Mouse (Mus musculus) heart, adult 2 months (tissue): ENCODE data around the gene C1qa. TPM values are rescaled to one million over a fixed set of nuclear protein-coding genes. Genes with fewer than 3 reads are reported as not detected.
A peak's percentile ranks its signal among the peaks of the same experiment; 100 is the strongest.

ENCODE experiments used
- DNase-seq, 2 experiments: peaks; one replicate each; pipeline ENCODE4 v3.0.0; 2021
- H3K27ac ChIP-seq: fragments of 200-600 bp; 2 replicates; pipeline ENCODE4 v1.8.1; 2022
- H3K27me3 ChIP-seq: fragments of 200-500 bp; 2 replicates; pipeline ENCODE4 v1.6.1; 2012; ENCODE audit warnings: mild to moderate bottlenecking, low read length, inconsistent platforms, mixed read lengths; ENCODE audit not compliant: control insufficient read depth, insufficient read depth
- H3K36me3 ChIP-seq: fragments of 200-500 bp; 2 replicates; pipeline ENCODE4 v1.6.1; 2012; ENCODE audit warnings: low read length, inconsistent platforms; ENCODE audit not compliant: control insufficient read depth, insufficient read depth
- H3K4me1 ChIP-seq: fragments of 200-500 bp; 2 replicates; pipeline ENCODE4 v1.6.1; 2011; ENCODE audit warnings: low read length; ENCODE audit not compliant: control insufficient read depth, insufficient read depth
- H3K4me3 ChIP-seq: fragments of 200-600 bp; 2 replicates; pipeline ENCODE4 v1.8.1; 2022
- H3K79me2 ChIP-seq: fragments of 200-500 bp; replicated peaks from 2 replicates; pipeline ENCODE4 v1.6.1; 2012; ENCODE audit warnings: mild to moderate bottlenecking, inconsistent platforms, low read length, moderate library complexity, mixed read lengths; ENCODE audit not compliant: control insufficient read depth, insufficient read depth
- H3K9ac ChIP-seq: fragments of 200-500 bp; 2 replicates; pipeline ENCODE4 v1.6.1; 2012; ENCODE audit warnings: low read depth, mild to moderate bottlenecking, control low read depth, inconsistent platforms, low read length, mixed read lengths
- CTCF ChIP-seq: fragments of 200-600 bp; IDR thresholded peaks from 2 replicates; pipeline ENCODE4 v1.8.1; 2022; ENCODE audit warnings: antibody characterized with exemption, mild to moderate bottlenecking, moderate library complexity
- EP300 ChIP-seq: fragments of 200-500 bp; IDR thresholded peaks from 2 replicates; pipeline ENCODE4 v1.6.1; 2011; ENCODE audit warnings: low read depth, low read length, control low read depth; ENCODE audit not compliant: insufficient read depth
- POLR2A ChIP-seq: fragments of 200-500 bp; IDR thresholded peaks from 2 replicates; pipeline ENCODE4 v1.6.1; 2011; ENCODE audit warnings: mild to moderate bottlenecking, low read depth, low read length, control low read depth; ENCODE audit not compliant: insufficient read depth
- WGBS: fragments of 180-500 bp; shearing (Covaris S2); methylation state at CpG from one replicate; pipeline ENCODE4 v1.1.7; 2018; 5-methylcytosine and 5-hydroxymethylcytosine counted together
- intact Hi-C: fragments of 180-260 bp; cut with DNase I; formaldehyde crosslinking; loops from one replicate; pipeline ENCODE4 v1.15.1; 2025
- polyA plus RNA-seq: library from polyadenylated mRNA; depleted of rRNA; stranded (reverse); fragments of >200 nt; gene quantifications from 2 replicates; pipeline ENCODE4 v1.2.3, GENCODE M21; 2012
- total RNA-seq, 2 experiments: library from RNA; stranded (reverse); gene quantifications; 2 replicates each; pipeline ENCODE4 v1.2.3; 2021

C1qa gene
- total and polyA plus RNA-seq, 3 experiments = 49.3 to 51.0 (median 50.2) TPM

DNA sequence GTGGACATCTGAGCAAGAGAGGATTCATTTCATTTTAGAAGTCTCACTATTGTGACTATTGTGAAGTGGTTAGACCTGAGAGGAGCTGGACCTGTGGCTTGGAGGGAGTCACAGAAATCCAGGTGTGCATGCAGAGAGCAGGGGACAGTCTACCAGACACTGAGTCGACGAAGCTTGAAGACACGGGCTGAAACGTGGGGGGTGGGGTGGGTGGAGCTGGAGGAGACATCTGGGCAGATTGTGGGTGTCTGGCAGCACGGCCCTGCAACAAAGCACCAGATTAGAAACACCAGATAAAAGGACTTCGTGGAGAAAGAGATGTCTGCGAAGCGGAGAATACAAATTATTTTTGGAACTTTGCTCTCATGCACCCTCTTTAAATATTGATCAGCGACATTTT, 35.1 kb downstream of the C1qa start:
- 25% methylated on average over 9 of the region's 9 CpGs for WGBS
- Histone ChIP-seq H3K4me1 (no peaks in the 10 kb centered on the region), H3K79me2 (no peaks in the 10 kb centered on the region), H3K4me3 (no peak overlapping the region), H3K27ac (no peak overlapping the region), H3K27me3 (no peaks in the 10 kb centered on the region), H3K36me3 (no peaks in the 10 kb centered on the region), H3K9ac (no peak overlapping the region)
- no peak for DNase-seq
- intact Hi-C loops = no loop called here
- TF ChIP-seq CTCF (no peak), POLR2A (no peak), EP300 (no peak)

GRCm38 (mm10) chr4:136862411-136862810, 36.2 kb downstream of the C1qa start:
- intact Hi-C loops = no loop called here
- H3K79me2 ChIP-seq = no peaks in the 10 kb centered on the region
- 50% methylated on average over 2 of the region's 2 CpGs for WGBS
- no peaks in the 10 kb centered on the region for H3K36me3 ChIP-seq
- H3K4me1 ChIP-seq = no peaks in the 10 kb centered on the region
- no peak overlapping the region for H3K4me3 ChIP-seq
- no peak for DNase-seq
- H3K27me3 ChIP-seq = no peaks in the 10 kb centered on the region; the same call in 1 of the 2 replicates
- H3K27ac ChIP-seq = no peak overlapping the region
- TF ChIP-seq POLR2A = no peak
- TF ChIP-seq CTCF = no peak
- TF ChIP-seq EP300 = no peak
- no peak overlapping the region for H3K9ac ChIP-seq

GRCm38 (mm10) chr4:136861806-136862205, 36.8 kb downstream of the C1qa start:
- no peak for DNase-seq

DNA sequence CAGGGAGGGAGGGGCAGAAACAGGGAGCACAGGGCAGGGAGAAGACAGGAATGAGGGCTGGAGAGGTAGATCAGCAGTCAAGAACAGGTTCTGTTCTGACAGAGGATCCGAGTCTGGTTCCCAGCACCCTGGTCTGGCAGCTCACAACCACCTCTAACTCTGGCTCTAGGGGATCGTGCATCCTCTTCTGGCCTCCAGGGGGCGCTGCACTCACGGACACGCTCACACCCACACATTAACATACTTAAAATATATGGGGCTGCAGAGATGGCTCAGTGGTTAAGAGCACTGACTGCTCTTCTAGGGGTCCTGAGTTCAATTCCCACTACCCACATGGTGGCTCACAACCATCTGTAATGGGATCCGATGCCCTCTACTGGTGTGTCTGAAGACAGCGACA, 38.6 kb downstream of the C1qa start:
- no peak for DNase-seq
- no peaks in the 10 kb centered on the region for H3K79me2 ChIP-seq
- no peak overlapping the region for H3K9ac ChIP-seq
- WGBS = 83% methylated on average over 7 of the region's 7 CpGs
- intact Hi-C loops = no loop called here
- H3K27ac ChIP-seq = no peak overlapping the region
- TF ChIP-seq CTCF = peak; percentile 33
- TF ChIP-seq EP300 = no peak
- no peaks in the 10 kb centered on the region; the same call in 1 of the 2 replicates for H3K27me3 ChIP-seq
- H3K36me3 ChIP-seq = no peaks in the 10 kb centered on the region
- H3K4me3 ChIP-seq = no peak overlapping the region
- H3K4me1 ChIP-seq = no peaks in the 10 kb centered on the region

More at GRCm38 (mm10) chr4:136861806-136862205, 36.8 kb downstream of the C1qa start:
- TF ChIP-seq POLR2A (no peak), EP300 (no peak), CTCF (no peak)
- H3K4me3 ChIP-seq = no peak overlapping the region
- no peak overlapping the region for H3K9ac ChIP-seq
- intact Hi-C loops = no loop called here
- H3K27me3 ChIP-seq = no peaks in the 10 kb centered on the region; the same call in 1 of the 2 replicates
- no peaks in the 10 kb centered on the region for H3K36me3 ChIP-seq
- H3K27ac ChIP-seq = no peak overlapping the region
- no peaks in the 10 kb centered on the region for H3K4me1 ChIP-seq
- no peaks in the 10 kb centered on the region for H3K79me2 ChIP-seq
- 9% methylated on average over 17 of the region's 17 CpGs for WGBS

GRCm38 (mm10) chr4:136855081-136855480, 43.5 kb downstream of the C1qa start:
- Histone ChIP-seq H3K27ac (no peak overlapping the region), H3K4me3 (no peak overlapping the region), H3K27me3 (no peaks in the 10 kb centered on the region; the same call in 1 of the 2 replicates), H3K4me1 (no peaks in the 10 kb centered on the region), H3K36me3 (no peaks in the 10 kb centered on the region), H3K79me2 (no peaks in the 10 kb centered on the region), H3K9ac (no peak overlapping the region)
- TF ChIP-seq CTCF = peak; percentile 43
- TF ChIP-seq POLR2A = no peak
- intact Hi-C loops = no loop called here
- WGBS = 21% methylated on average over 6 of the region's 6 CpGs
- no peak for DNase-seq

GRCm38 (mm10) chr4:136852989-136853388, 45.6 kb downstream of the C1qa start:
- 82% methylated on average over 12 of the region's 12 CpGs for WGBS

DNA sequence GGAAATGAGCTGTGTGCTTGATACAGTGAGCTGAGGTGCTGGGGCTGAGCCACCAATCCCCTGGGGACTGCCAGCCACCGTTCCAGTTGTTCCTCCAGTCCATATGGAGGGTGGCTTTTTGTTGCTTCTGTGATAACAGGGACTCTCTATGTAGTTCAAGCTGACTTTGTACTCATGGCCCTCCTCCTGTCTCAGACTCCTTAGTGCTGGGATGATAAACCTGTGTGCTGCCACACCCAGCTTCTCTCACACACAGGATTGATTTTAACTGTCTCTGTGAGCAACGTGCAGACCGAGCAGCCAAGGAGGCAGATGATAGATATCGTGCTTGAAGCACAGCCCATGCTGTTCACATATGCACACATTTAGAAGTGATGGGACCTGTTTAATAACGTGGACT, 46.5 kb downstream of the C1qa start:
- WGBS = 64% methylated on average over 5 of the region's 5 CpGs
- Histone ChIP-seq H3K79me2 (no peaks in the 10 kb centered on the region), H3K4me1 (no peaks in the 10 kb centered on the region), H3K4me3 (no peak overlapping the region), H3K27me3 (no peaks in the 10 kb centered on the region), H3K9ac (no peak overlapping the region), H3K36me3 (no peaks in the 10 kb centered on the region), H3K27ac (no peak overlapping the region)
- no peak for DNase-seq
- TF ChIP-seq EP300 (no peak), CTCF (no peak), POLR2A (no peak)
- intact Hi-C loops = no loop called here

More at GRCm38 (mm10) chr4:136852989-136853388, 45.6 kb downstream of the C1qa start:
- H3K79me2 ChIP-seq = no peaks in the 10 kb centered on the region
- no peaks in the 10 kb centered on the region for H3K4me1 ChIP-seq
- intact Hi-C loops = no loop called here
- no peaks in the 10 kb centered on the region; the same call in 1 of the 2 replicates for H3K27me3 ChIP-seq
- H3K4me3 ChIP-seq = no peak overlapping the region
- no peak overlapping the region for H3K9ac ChIP-seq
- H3K27ac ChIP-seq = no peak overlapping the region
- H3K36me3 ChIP-seq = no peaks in the 10 kb centered on the region
- no peak for DNase-seq
- no peak for TF ChIP-seq CTCF
- TF ChIP-seq EP300 = no peak
- no peak for TF ChIP-seq POLR2A
